9 mouse cellular contexts compared by ENCODE assay signal in genomic region chr9:78005481-78005880, GRCm38 (mm10). TPM values are rescaled to one million over a fixed set of nuclear protein-coding genes. Genes with fewer than 3 reads are reported as not detected.
DNase-seq lines count a peak whose midpoint lies in the region; ATAC-seq and TF ChIP-seq lines count a peak whose summit lies in the region.
"Had no signal": no experiment of that assay in that cellular context is flagged by ENCODE, and none has a peak within 500 bp of the region (broad histone marks: within the 10 kb centered on the region; RNA-seq: fewer than 3 reads in every experiment).

No protein-coding gene starts in this region.

- no peak for DNase-seq in cerebellum, adult 2 months
- DNase-seq in cerebellum, adult 11-12 months = no peak
- no peak for DNase-seq in testis, postnatal 14 days (ENCODE audit: low spot score)
- DNase-seq in liver, embryonic 13.5 days = peak; percentile 28
- peak; percentile 13 to 59 for DNase-seq in thymus, postnatal 10 days (ENCODE audit: low spot score in 2 of 2)
- no peak for DNase-seq in left cerebral cortex, postnatal 14 days (ENCODE audit: low spot score in 2 of 2)
- DNase-seq in gastrocnemius, postnatal 25 days = no peak

- no peaks in the 10 kb centered on the region for H3K36me3 ChIP-seq in testis, adult 2 months (ENCODE audit: control insufficient read depth, insufficient read depth, low read length)
- H3K36me3 ChIP-seq in liver, embryonic 13.5 days = no peaks in the 10 kb centered on the region

- peak; percentile 41; the same call in 1 of the 2 replicates for TF ChIP-seq CTCF in cerebellum, adult 2 months (IDR thresholded peaks at IDR 0.05; ENCODE audit: borderline replicate concordance, insufficient read depth, low read depth, low read length)
- peak; percentile 73; the same call in 1 of the 2 replicates for TF ChIP-seq CTCF in testis, adult 2 months (IDR thresholded peaks at IDR 0.05; ENCODE audit: control insufficient read depth, insufficient read depth, insufficient replicate concordance, low read depth, low read length)

- H3K27ac ChIP-seq in cerebellum, adult 2 months (ENCODE audit: insufficient read depth, low read length) = no peak overlapping the region
- H3K27ac ChIP-seq in testis, adult 2 months (ENCODE audit: control insufficient read depth, insufficient read depth, low read depth, low read length) = peak overlapping the region; percentile 77
- H3K27ac ChIP-seq in liver, embryonic 13.5 days = no peak overlapping the region

- TF ChIP-seq POLR2A in cerebellum, adult 2 months (IDR thresholded peaks at IDR 0.05; ENCODE audit: borderline replicate concordance, insufficient read depth, low read length) = no peak
- TF ChIP-seq POLR2A in testis, adult 2 months (IDR thresholded peaks at IDR 0.05; ENCODE audit: control insufficient read depth, low read depth, low read length) = no peak

- no peak overlapping the region for H3K4me3 ChIP-seq in cerebellum, adult 2 months (replicated peaks; ENCODE audit: insufficient read depth, low read depth, low read length)
- no peak overlapping the region for H3K4me3 ChIP-seq in testis, adult 2 months (ENCODE audit: control insufficient read depth, low read depth, low read length)
- no peak overlapping the region for H3K4me3 ChIP-seq in liver, embryonic 13.5 days (replicated peaks)

- ATAC-seq in liver, embryonic 13.5 days (ENCODE audit: low read depth) = 0 out of 2 replicates have a peak, but pooled peaks have one; percentile 32

- no peaks in the 10 kb centered on the region for H3K27me3 ChIP-seq in cerebellum, adult 2 months (ENCODE audit: control insufficient read depth, insufficient read depth, low read length)
- no peaks in the 10 kb centered on the region for H3K27me3 ChIP-seq in testis, adult 2 months (ENCODE audit: control insufficient read depth, insufficient read depth, low read length)
- H3K27me3 ChIP-seq in liver, embryonic 13.5 days = peaks cover 27% of the 10 kb centered on the region

- no peak overlapping the region for H3K4me2 ChIP-seq in liver, embryonic 13.5 days

- H3K9ac ChIP-seq in liver, embryonic 13.5 days = no peak overlapping the region

- no peaks in the 10 kb centered on the region for H3K9me3 ChIP-seq in liver, embryonic 13.5 days (replicated peaks)

- WGBS in cerebellum, adult 2 months = 59% methylated on average over 3 of the region's 3 CpGs
- WGBS in liver, embryonic 13.5 days (ENCODE audit: insufficient replicate concordance) = 15% methylated on average over 3 of the region's 3 CpGs

- intact Hi-C loops in left cerebral cortex, postnatal 14 days (cut with DNase I) = loop anchor here (5.0 kb wide), 2 partner anchors 88 to 198 kb away; partner anchors contain the start of gene Elovl5

- peaks cover 2% of the 10 kb centered on the region; the same call in 1 of the 2 replicates for H3K4me1 ChIP-seq in cerebellum, adult 2 months (ENCODE audit: control insufficient read depth, insufficient read depth, low read length)
- peaks cover 17% of the 10 kb centered on the region for H3K4me1 ChIP-seq in testis, adult 2 months (ENCODE audit: control insufficient read depth, insufficient read depth, low read length)
- peaks cover 18% of the 10 kb centered on the region for H3K4me1 ChIP-seq in liver, embryonic 13.5 days (replicated peaks)

RNA-seq across cellular contexts. Expression of gene Gcm1, which starts 46.2 kb away (rescaled TPM):
- polyA plus RNA-seq in cerebellum, adult 2 months (2012; rRNA removed) = not detected in 2 replicates
- polyA plus RNA-seq in testis, adult 2 months (2012; rRNA removed) = not detected in 2 replicates
- polyA plus RNA-seq in liver, embryonic 13.5 days (2015; fragmentation: Nextera tagmentation; extraction: Ambion mirVana) = not detected in 2 replicates
- total RNA-seq in left cerebral cortex, postnatal 14 days (2021) = not detected
- not detected for total RNA-seq in gastrocnemius, postnatal 25 days (2021)
- total RNA-seq: heart, postnatal 14 days had no signal

Comparison
In these comparisons a context has a peak if more than half of its experiments do, and no peak if none do; other contexts are left out.
1. DNase-seq: peak in liver, embryonic 13.5 days (single experiment) and thymus, postnatal 10 days (2 of 2); none in cerebellum, adult 2 months (0 of 2), cerebellum, adult 11-12 months (single experiment), testis, postnatal 14 days (single experiment), left cerebral cortex, postnatal 14 days (0 of 2) and gastrocnemius, postnatal 25 days (single experiment).